Mouse (Mus musculus): Measurements from ENCODE around the gene Eid2b. TPM values are rescaled to one million over a fixed set of nuclear protein-coding genes. Genes with fewer than 3 reads are reported as not detected.
A peak's percentile ranks its signal among the peaks of the same experiment; 100 is the strongest.
"Not testable (repeated sequence)": the region's sequence is repeated elsewhere in the genome, so short reads cannot be mapped to it uniquely, and the experiment has no call there.

Eid2b gene
- 33.5 and 33.9 TPM in 2 replicates for polyA plus RNA-seq (2014; fragmentation: Nextera tagmentation; extraction: Ambion mirVana)

DNA sequence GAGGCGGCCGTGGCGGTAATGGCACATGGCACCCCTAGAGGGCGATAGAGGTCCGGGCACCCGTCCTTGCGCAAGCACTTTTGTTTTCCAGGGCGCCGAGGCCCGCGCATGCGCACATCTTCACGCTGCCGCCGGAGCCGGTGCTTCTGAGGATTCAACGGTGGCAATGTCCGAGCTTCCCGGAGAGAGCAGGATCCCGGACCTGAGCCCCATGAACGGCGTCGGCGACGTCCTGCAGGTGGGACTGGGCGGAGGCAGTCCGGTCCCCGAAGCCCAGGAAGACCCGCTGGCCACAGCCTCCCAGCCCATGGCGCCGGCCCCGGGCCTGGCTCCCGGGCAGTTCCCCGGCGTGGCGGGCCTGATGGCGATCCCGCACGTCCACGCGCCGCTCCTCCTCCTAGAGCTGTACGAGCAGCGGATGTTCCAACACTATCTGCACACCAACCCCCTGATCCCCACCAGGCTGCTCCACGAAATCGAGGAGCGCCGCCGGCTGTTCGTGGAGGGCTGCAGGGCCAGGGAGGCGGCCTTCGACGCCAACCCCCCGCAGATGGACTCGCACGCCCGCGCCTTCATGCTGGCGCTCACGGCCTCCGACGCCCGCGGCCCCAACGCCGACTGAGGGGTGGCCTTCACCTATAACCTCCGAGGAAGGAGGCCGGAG is at the start of gene Eid2b:
TSS of gene Eid2b (plus strand) at position 125 of the 664 bp plus-strand sequence.
- WGBS = 2% methylated on average over 62 of the region's 68 CpGs
- no peaks in the 10 kb centered on the region for H3K9me3 ChIP-seq (ENCODE audit: control insufficient read depth, low read length)
- peak within 1 kb of the TSS; percentile 85 for H3K4me2 ChIP-seq (ENCODE audit: low read depth, low read length)
- peak within 1 kb of the TSS; percentile 71 for H3K4me3 ChIP-seq (ENCODE audit: low read depth, low read length)
- peak; percentile 64 for ATAC-seq (ENCODE audit: low read depth)
- H3K27me3 ChIP-seq (ENCODE audit: control insufficient read depth, insufficient read depth, low read length) = no peaks in the 10 kb centered on the region
- peak within 1 kb of the TSS; percentile 84 for H3K27ac ChIP-seq (ENCODE audit: low read depth, low read length)
- peak within 1 kb of the TSS; percentile 94 for H3K9ac ChIP-seq (replicated peaks; ENCODE audit: low read depth, low read length)
- 0 out of 2 replicates have a peak, but pooled peaks cover 7% of the 10 kb centered on the region for H3K4me1 ChIP-seq (ENCODE audit: control insufficient read depth, insufficient read depth, low read length)
- H3K36me3 ChIP-seq (ENCODE audit: control insufficient read depth, insufficient read depth, low read length) = peaks cover 4% of the 10 kb centered on the region; the same call in 1 of the 2 replicates

DNA sequence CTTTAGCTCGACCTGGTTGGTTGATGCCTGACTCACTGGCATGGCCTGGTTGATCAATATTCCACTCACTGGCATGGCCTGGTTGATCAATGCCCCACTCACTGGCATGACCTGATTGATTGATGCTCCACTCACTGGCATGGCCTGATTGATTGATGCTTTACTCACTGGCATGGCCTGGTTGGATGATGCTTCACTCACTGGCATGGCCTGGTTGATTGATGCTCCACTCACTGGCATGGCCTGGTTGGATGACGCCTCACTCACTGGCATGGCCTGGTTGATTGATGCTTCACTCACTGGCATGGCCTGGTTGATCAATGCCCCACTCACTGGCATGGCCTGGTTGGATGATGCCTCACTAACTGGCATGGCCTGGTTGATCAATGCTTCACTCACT is 33.6 kb upstream of the Eid2b start:
- H3K27me3 ChIP-seq (ENCODE audit: control insufficient read depth, insufficient read depth, low read length); H3K4me1 ChIP-seq (ENCODE audit: control insufficient read depth, insufficient read depth, low read length); H3K9ac ChIP-seq (replicated peaks; ENCODE audit: low read depth, low read length); H3K36me3 ChIP-seq (ENCODE audit: control insufficient read depth, insufficient read depth, low read length); H3K4me2 ChIP-seq (ENCODE audit: low read depth, low read length); H3K27ac ChIP-seq (ENCODE audit: low read depth, low read length); H3K4me3 ChIP-seq (ENCODE audit: low read depth, low read length); H3K9me3 ChIP-seq (ENCODE audit: control insufficient read depth, low read length); ATAC-seq (ENCODE audit: low read depth): not testable (repeated sequence)
- 82% methylated on average over 2 of the region's 2 CpGs for WGBS

DNA sequence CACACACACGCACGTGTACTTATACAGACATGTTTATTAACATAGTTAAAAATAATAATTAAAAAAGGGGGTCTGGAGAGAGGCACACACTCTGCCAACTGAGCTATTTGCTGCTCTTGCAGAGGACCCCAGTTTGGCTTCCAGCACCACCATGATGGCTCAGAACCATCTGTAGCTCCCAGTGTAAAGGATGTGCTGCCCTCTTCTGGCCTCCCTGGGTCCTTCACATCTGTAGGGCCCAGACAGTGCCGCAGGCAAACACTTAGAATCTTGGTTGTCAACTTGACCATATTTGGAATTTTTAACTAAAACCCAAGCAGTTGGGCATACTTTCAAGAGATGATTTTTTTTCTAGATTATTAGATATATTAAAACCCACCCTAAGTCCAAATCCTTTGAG is 28.6 kb upstream of the Eid2b start:
- no peak for ATAC-seq (ENCODE audit: low read depth)

DNA sequence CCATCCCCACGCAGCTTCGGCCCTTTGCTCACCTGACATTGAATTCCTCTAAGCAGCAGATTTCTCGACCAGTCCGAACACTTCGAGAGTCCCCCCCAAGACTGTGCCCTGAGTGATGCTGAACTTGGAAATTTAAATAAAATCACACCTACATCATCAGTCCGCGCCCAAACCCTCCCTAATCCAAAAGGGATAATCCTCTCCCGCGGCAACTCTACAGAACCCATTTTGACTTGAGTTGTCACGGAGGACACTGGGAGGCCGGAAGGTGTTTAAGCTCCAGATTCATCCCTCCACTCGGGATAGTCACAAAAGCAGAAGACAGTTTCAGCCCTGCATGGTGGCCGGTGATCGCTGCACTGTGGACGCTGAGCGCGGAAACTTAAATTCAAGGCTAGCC is 25.6 kb upstream of the Eid2b start:
- no peak overlapping the region for H3K27ac ChIP-seq (ENCODE audit: low read depth, low read length)
- no peaks in the 10 kb centered on the region for H3K4me1 ChIP-seq (ENCODE audit: control insufficient read depth, insufficient read depth, low read length)
- H3K4me3 ChIP-seq (ENCODE audit: low read depth, low read length) = no peak overlapping the region
- ATAC-seq (ENCODE audit: low read depth) = no peak
- H3K9me3 ChIP-seq (ENCODE audit: control insufficient read depth, low read length) = no peaks in the 10 kb centered on the region
- no peaks in the 10 kb centered on the region for H3K36me3 ChIP-seq (ENCODE audit: control insufficient read depth, insufficient read depth, low read length)
- no peak overlapping the region for H3K9ac ChIP-seq (replicated peaks; ENCODE audit: low read depth, low read length)
- 91% methylated on average over 17 of the region's 17 CpGs for WGBS
- H3K4me2 ChIP-seq (ENCODE audit: low read depth, low read length) = no peak overlapping the region
- H3K27me3 ChIP-seq (ENCODE audit: control insufficient read depth, insufficient read depth, low read length) = no peaks in the 10 kb centered on the region

More for the DNA sequence above, 28.6 kb upstream of the Eid2b start:
- Histone ChIP-seq H3K27ac (ENCODE audit: low read depth, low read length) (no peak overlapping the region), H3K9ac (replicated peaks; ENCODE audit: low read depth, low read length) (no peak overlapping the region), H3K4me1 (ENCODE audit: control insufficient read depth, insufficient read depth, low read length) (no peaks in the 10 kb centered on the region), H3K9me3 (ENCODE audit: control insufficient read depth, low read length) (no peaks in the 10 kb centered on the region), H3K36me3 (ENCODE audit: control insufficient read depth, insufficient read depth, low read length) (no peaks in the 10 kb centered on the region), H3K4me2 (ENCODE audit: low read depth, low read length) (no peak overlapping the region), H3K27me3 (ENCODE audit: control insufficient read depth, insufficient read depth, low read length) (no peaks in the 10 kb centered on the region), H3K4me3 (ENCODE audit: low read depth, low read length) (no peak overlapping the region)
- 87% methylated on average over 3 of the region's 3 CpGs for WGBS

DNA sequence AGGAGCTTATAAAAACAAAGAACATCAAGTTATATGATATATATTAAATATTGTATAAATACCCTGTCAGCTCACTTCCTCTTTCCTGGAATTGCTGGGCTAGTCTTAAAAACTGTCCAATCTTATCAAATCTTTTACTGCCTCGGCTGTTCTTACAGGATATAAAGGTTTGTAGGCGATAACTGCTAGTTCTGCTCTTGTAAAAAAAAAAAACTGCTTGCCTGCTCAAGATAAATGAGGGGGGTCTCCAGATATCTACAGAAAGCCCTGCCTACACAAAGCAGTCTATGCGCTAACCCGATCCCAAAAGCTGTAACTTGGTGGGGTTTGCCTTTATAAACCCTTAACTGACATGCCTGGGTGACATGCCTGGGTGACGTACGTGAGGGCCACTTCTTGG is 22.9 kb upstream of the Eid2b start:
- no peak for ATAC-seq (ENCODE audit: low read depth)

DNA sequence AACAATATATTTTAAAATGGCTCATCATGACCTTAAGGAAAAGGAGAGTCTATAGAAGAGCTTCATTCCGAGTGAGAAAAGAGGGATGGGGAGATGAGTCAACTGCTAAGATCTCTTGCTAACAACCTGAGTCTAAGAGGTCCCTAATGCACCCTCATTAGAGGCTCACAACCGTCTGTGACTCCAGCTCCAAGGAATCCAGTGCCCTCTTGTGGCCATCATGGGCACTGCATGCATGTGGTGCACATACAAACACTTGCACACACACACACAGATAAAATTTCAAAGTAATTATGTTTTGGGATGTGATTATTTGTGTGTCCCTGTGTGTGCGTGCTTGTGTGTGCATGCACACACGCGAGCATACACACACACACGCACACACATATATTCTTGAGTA is 22.1 kb upstream of the Eid2b start:
- WGBS = 86% methylated on average over 6 of the region's 6 CpGs
- H3K4me3 ChIP-seq (ENCODE audit: low read depth, low read length) = no peak overlapping the region
- H3K4me2 ChIP-seq (ENCODE audit: low read depth, low read length) = no peak overlapping the region
- H3K27me3 ChIP-seq (ENCODE audit: control insufficient read depth, insufficient read depth, low read length) = no peaks in the 10 kb centered on the region
- no peak overlapping the region for H3K9ac ChIP-seq (replicated peaks; ENCODE audit: low read depth, low read length)
- no peak overlapping the region for H3K27ac ChIP-seq (ENCODE audit: low read depth, low read length)
- no peaks in the 10 kb centered on the region for H3K4me1 ChIP-seq (ENCODE audit: control insufficient read depth, insufficient read depth, low read length)
- no peaks in the 10 kb centered on the region for H3K36me3 ChIP-seq (ENCODE audit: control insufficient read depth, insufficient read depth, low read length)
- ATAC-seq (ENCODE audit: low read depth) = no peak
- H3K9me3 ChIP-seq (ENCODE audit: control insufficient read depth, low read length) = no peaks in the 10 kb centered on the region

More for the DNA sequence above, 22.9 kb upstream of the Eid2b start:
- no peaks in the 10 kb centered on the region for H3K36me3 ChIP-seq (ENCODE audit: control insufficient read depth, insufficient read depth, low read length)
- no peak overlapping the region for H3K27ac ChIP-seq (ENCODE audit: low read depth, low read length)
- H3K4me1 ChIP-seq (ENCODE audit: control insufficient read depth, insufficient read depth, low read length) = no peaks in the 10 kb centered on the region
- H3K4me2 ChIP-seq (ENCODE audit: low read depth, low read length) = no peak overlapping the region
- no peaks in the 10 kb centered on the region for H3K27me3 ChIP-seq (ENCODE audit: control insufficient read depth, insufficient read depth, low read length)
- H3K9me3 ChIP-seq (ENCODE audit: control insufficient read depth, low read length) = no peaks in the 10 kb centered on the region
- no peak overlapping the region for H3K9ac ChIP-seq (replicated peaks; ENCODE audit: low read depth, low read length)
- 92% methylated on average over 6 of the region's 6 CpGs for WGBS
- H3K4me3 ChIP-seq (ENCODE audit: low read depth, low read length) = no peak overlapping the region

DNA sequence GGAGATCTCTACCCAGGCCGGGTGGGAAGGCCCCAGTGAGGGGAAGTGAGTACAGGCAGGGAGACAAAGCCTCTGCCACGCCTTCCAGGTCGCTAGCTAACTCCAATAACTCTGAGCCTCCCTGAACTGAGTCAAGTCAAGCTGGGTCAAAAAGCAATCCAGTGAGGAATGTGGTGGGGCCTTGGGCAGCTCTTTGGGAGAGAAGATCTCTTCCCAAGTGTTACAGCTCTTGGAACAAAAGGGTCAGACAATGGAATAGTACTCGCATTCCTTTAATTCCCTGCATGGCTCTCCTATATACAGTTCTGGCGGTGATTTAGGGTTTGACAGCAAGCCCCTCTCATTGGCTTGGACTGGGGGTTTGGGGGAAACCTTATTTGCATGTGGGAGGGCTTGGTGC is 14.7 kb upstream of the Eid2b start:
- Histone ChIP-seq H3K9me3 (ENCODE audit: control insufficient read depth, low read length) (no peaks in the 10 kb centered on the region), H3K9ac (replicated peaks; ENCODE audit: low read depth, low read length) (no peak overlapping the region), H3K4me2 (ENCODE audit: low read depth, low read length) (no peak overlapping the region), H3K27me3 (ENCODE audit: control insufficient read depth, insufficient read depth, low read length) (no peaks in the 10 kb centered on the region), H3K27ac (ENCODE audit: low read depth, low read length) (no peak overlapping the region), H3K4me3 (ENCODE audit: low read depth, low read length) (no peak overlapping the region), H3K4me1 (ENCODE audit: control insufficient read depth, insufficient read depth, low read length) (no peaks in the 10 kb centered on the region), H3K36me3 (ENCODE audit: control insufficient read depth, insufficient read depth, low read length) (no peaks in the 10 kb centered on the region)
- 26% methylated on average over 5 of the region's 5 CpGs for WGBS
- no peak for ATAC-seq (ENCODE audit: low read depth)

DNA sequence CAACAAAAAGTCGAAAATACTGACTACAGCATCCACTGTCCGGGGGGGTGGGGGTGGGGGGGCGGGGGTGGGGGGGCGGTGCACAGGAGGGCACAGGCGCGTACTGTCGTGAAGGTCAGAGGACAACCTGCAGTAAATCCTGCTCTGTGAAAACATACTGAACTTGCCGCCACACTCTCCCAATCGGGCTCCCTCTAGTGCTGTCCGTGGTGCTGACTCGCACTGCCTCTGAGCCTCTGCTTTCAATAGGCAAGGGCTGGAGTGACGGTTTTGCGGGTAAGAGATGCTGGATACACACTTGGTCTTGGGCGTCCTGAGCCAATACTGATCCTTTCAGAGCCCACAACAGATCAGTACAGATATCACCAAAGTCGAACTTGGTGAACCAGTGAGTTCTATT is 13.8 kb upstream of the Eid2b start:
- Histone ChIP-seq H3K4me2 (ENCODE audit: low read depth, low read length) (no peak overlapping the region), H3K27ac (ENCODE audit: low read depth, low read length) (no peak overlapping the region), H3K9ac (replicated peaks; ENCODE audit: low read depth, low read length) (no peak overlapping the region), H3K36me3 (ENCODE audit: control insufficient read depth, insufficient read depth, low read length) (no peaks in the 10 kb centered on the region), H3K9me3 (ENCODE audit: control insufficient read depth, low read length) (no peaks in the 10 kb centered on the region), H3K27me3 (ENCODE audit: control insufficient read depth, insufficient read depth, low read length) (no peaks in the 10 kb centered on the region), H3K4me3 (ENCODE audit: low read depth, low read length) (no peak overlapping the region), H3K4me1 (ENCODE audit: control insufficient read depth, insufficient read depth, low read length) (no peaks in the 10 kb centered on the region)
- no peak for ATAC-seq (ENCODE audit: low read depth)
- WGBS = 8% methylated on average over 14 of the region's 15 CpGs

DNA sequence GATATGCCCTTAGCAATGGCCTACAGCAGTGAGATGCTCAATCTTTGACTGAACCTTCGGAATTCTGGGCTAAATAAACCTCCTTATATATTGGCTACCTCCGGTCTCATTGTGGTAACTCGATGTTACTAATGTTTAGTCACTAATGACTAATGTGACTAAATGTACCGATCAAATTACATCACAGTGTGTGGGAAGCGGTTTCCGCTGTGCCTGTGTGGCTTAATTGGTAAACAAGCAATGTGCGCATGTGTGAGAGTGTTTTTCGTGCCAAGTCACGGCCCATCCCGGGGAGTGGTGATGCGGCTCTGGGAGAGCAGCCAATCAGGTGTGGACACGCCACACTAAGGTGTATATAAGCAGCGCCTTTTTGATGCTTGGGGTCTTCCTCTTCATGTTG is 12.1 kb upstream of the Eid2b start:
- Histone ChIP-seq H3K9ac (replicated peaks; ENCODE audit: low read depth, low read length) (no peak overlapping the region), H3K4me3 (ENCODE audit: low read depth, low read length) (no peak overlapping the region), H3K4me1 (ENCODE audit: control insufficient read depth, insufficient read depth, low read length) (no peaks in the 10 kb centered on the region), H3K36me3 (ENCODE audit: control insufficient read depth, insufficient read depth, low read length) (no peaks in the 10 kb centered on the region; the same call in 1 of the 2 replicates), H3K27ac (ENCODE audit: low read depth, low read length) (no peak overlapping the region), H3K4me2 (ENCODE audit: low read depth, low read length) (no peak overlapping the region), H3K9me3 (ENCODE audit: control insufficient read depth, low read length) (no peaks in the 10 kb centered on the region), H3K27me3 (ENCODE audit: control insufficient read depth, insufficient read depth, low read length) (no peaks in the 10 kb centered on the region)
- no peak for ATAC-seq (ENCODE audit: low read depth)
- WGBS = 88% methylated on average over 13 of the region's 13 CpGs
